Mouse (Mus musculus): Measurements from ENCODE around the gene Plin3. TPM values are rescaled to one million over a fixed set of nuclear protein-coding genes. Genes with fewer than 3 reads are reported as not detected.

Plin3 gene
- polyA plus RNA-seq (2012; rRNA removed), result 8.4 and 12.6 TPM in 2 replicates

GRCm38 (mm10) chr17:56292531-56293222, at the start of gene Plin3:
Plin3 (minus strand) TSS chr17:56292873.

GRCm38 (mm10) chr17:56325450-56326152, 32.9 kb upstream of the Plin3 start, which contains the start of gene Kdm4b:
Kdm4b (plus strand) TSS chr17:56326062.

GRCm38 (mm10) chr17:56303160-56303846, 10.6 kb upstream of the Plin3 start, which contains the start of gene Uhrf1:
Uhrf1 (plus strand) TSS chr17:56303321.

GRCm38 (mm10) chr17:56300186-56300585, 7.5 kb upstream of the Plin3 start, which contains the start of gene Arrdc5:
Arrdc5 (minus strand) TSS chr17:56300286.

GRCm38 (mm10) chr17:56276643-56277566, 15.8 kb downstream of the Plin3 start, which contains the start of gene Ticam1:
Ticam1 (minus strand) TSS chr17:56276786.

GRCm38 (mm10) chr17:56256239-56256881, 36.3 kb downstream of the Plin3 start, which contains the start of gene Fem1a:
Fem1a (plus strand) TSS chr17:56256810.

Other genes starting within 250 kb of the Plin3 start
- gene Ubxn6, start 217.8 kb downstream of the Plin3 start, polyA plus RNA-seq (2012; rRNA removed), result 92.1 and 99.5 TPM in 2 replicates
- 142 and 163 TPM in 2 replicates for gene Hdgfl2, start 213.2 kb downstream of the Plin3 start, polyA plus RNA-seq (2012; rRNA removed)
- gene Plin4, start 183.1 kb downstream of the Plin3 start, polyA plus RNA-seq (2012; rRNA removed), result 0.09 and 0.10 TPM in 2 replicates
- gene Plin5, start 175.3 kb downstream of the Plin3 start, polyA plus RNA-seq (2012; rRNA removed), result 0.32 and 0.51 TPM in 2 replicates
- gene Lrg1, start 170.9 kb downstream of the Plin3 start, polyA plus RNA-seq (2012; rRNA removed), result 0.05 and 0.20 TPM in 2 replicates
- gene Sema6b, start 152.5 kb downstream of the Plin3 start, polyA plus RNA-seq (2012; rRNA removed), result 28.0 and 28.1 TPM in 2 replicates
- 7.1 and 8.0 TPM in 2 replicates for gene Tnfaip8l1, start 130.4 kb downstream of the Plin3 start, polyA plus RNA-seq (2012; rRNA removed)
- gene Mydgf, start 109.0 kb downstream of the Plin3 start, polyA plus RNA-seq (2012; rRNA removed), result 46.5 and 54.4 TPM in 2 replicates
- 49.6 and 51.1 TPM in 2 replicates for gene Dpp9, start 74.0 kb downstream of the Plin3 start, polyA plus RNA-seq (2012; rRNA removed)
- 21.2 and 22.7 TPM in 2 replicates for gene Fem1a, start 36.1 kb downstream of the Plin3 start, polyA plus RNA-seq (2012; rRNA removed)
- gene Ticam1, start 16.1 kb downstream of the Plin3 start, polyA plus RNA-seq (2012; rRNA removed), result 3.4 and 4.1 TPM in 2 replicates
- gene Arrdc5, start 7.4 kb upstream of the Plin3 start, polyA plus RNA-seq (2012; rRNA removed), result not detected in 2 replicates
- gene Uhrf1, start 10.4 kb upstream of the Plin3 start, polyA plus RNA-seq (2012; rRNA removed), result 51.9 and 57.4 TPM in 2 replicates
- 60.9 and 62.1 TPM in 2 replicates for gene Kdm4b, start 33.2 kb upstream of the Plin3 start, polyA plus RNA-seq (2012; rRNA removed)
- gene Ptprs, start 183.6 kb upstream of the Plin3 start, polyA plus RNA-seq (2012; rRNA removed), result 1,167 and 1,339 TPM in 2 replicates
- 0.06 TPM in 1 of 2 replicates, not detected in the other for gene Znrf4, start 219.6 kb upstream of the Plin3 start, polyA plus RNA-seq (2012; rRNA removed)

Data from central nervous system, embryonic 14 days (tissue).